Mouse (Mus musculus) stomach, postnatal 0 days (tissue): ENCODE results near the gene Chd1.

Source experiments
- CTCF ChIP-seq: IDR thresholded peaks from 2 replicates; pipeline ENCODE4 v1.5.1; 2016; ENCODE audit warnings: antibody characterized with exemption, low read depth, mild to moderate bottlenecking, moderate library complexity
- EP300 ChIP-seq: optimal IDR thresholded peaks from 2 replicates; pipeline ENCODE3; 2016; ENCODE audit warnings: antibody characterized with exemption

GRCm38 (mm10) chr17:15807295-15807984, 102.7 kb downstream of the Chd1 start:
- TF ChIP-seq CTCF (no peak), EP300 (no peak)
